Comparison of ENCODE assay signal across 9 mouse cellular contexts in the genomic region with DNA sequence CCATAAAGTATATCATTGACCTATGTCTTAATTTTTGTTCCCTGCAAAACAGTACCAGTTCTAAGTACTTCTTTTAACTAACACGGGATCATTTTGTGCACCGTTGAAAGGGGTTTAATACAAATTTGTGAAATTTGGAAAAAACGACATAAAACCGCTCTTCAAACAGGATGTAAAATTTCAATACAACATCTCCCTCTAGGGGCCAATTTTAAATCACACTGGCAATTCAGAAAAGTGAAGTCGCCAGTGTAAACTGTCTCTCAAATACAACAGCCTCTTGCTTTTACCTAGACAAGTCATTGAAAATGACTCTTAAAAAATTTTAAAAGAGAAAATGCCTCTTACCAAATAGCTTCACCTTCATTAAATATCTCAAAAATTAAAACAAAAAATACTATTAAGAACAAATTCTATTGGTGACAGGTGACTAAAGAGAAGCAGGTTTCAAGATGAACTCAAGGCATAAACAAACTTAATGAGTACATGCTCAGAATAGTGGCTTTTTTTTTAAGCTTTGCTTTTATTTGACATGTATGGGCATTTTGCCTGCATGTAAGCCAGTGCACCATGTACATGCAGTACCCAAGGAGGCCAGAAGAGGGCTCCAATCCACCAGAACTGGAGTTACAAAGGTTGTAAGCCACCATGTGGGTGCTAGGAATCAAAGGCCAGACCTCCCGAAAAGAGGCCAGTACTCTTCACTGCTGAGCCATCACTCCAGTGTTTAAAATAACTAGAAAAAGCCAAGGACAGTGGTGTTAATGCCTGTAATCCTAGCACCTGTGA. TPM values are rescaled to one million over a fixed set of nuclear protein-coding genes. Genes with fewer than 3 reads are reported as not detected.
DNase-seq lines count a peak whose midpoint lies in the region; ATAC-seq and TF ChIP-seq lines count a peak whose summit lies in the region.
"Had no signal": no experiment of that assay in that cellular context is flagged by ENCODE, and none has a peak within 500 bp of the region (broad histone marks: within the 10 kb centered on the region; RNA-seq: fewer than 3 reads in every experiment).

No protein-coding gene starts in this region.

- H3K9ac ChIP-seq in liver, postnatal 0 days (replicated peaks) = no peak overlapping the region
- H3K9ac ChIP-seq in midbrain, embryonic 11.5 days (ENCODE audit: low read length) = no peak overlapping the region

- no peak overlapping the region for H3K4me3 ChIP-seq in left cerebral cortex, adult 2 months
- H3K4me3 ChIP-seq in liver, postnatal 0 days (ENCODE audit: low read depth, low read length) = no peak overlapping the region
- no peak overlapping the region for H3K4me3 ChIP-seq in midbrain, embryonic 11.5 days (ENCODE audit: low read depth, low read length)
- H3K4me3 ChIP-seq: megakaryocyte, embryonic 14.5 days had no signal

- no peak overlapping the region for H3K4me2 ChIP-seq in liver, postnatal 0 days (ENCODE audit: low read depth, low read length)
- H3K4me2 ChIP-seq in midbrain, embryonic 11.5 days = no peak overlapping the region

- no peak for ATAC-seq in liver, postnatal 0 days
- no peak for ATAC-seq in midbrain, embryonic 11.5 days (ENCODE audit: low FRiP score)

- no peaks in the 10 kb centered on the region for H3K9me3 ChIP-seq in liver, postnatal 0 days (ENCODE audit: low read length)
- no peaks in the 10 kb centered on the region for H3K9me3 ChIP-seq in midbrain, embryonic 11.5 days (ENCODE audit: control insufficient read depth, low read length)

- H3K27me3 ChIP-seq in liver, postnatal 0 days (ENCODE audit: insufficient read depth, low read length) = no peaks in the 10 kb centered on the region
- no peaks in the 10 kb centered on the region for H3K27me3 ChIP-seq in midbrain, embryonic 11.5 days (ENCODE audit: control insufficient read depth, insufficient read depth, low read length)

- peaks cover 7% of the 10 kb centered on the region for H3K4me1 ChIP-seq in liver, postnatal 0 days (ENCODE audit: insufficient read depth)
- H3K4me1 ChIP-seq in midbrain, embryonic 11.5 days (ENCODE audit: control insufficient read depth, insufficient read depth, low read length) = no peaks in the 10 kb centered on the region

- TF ChIP-seq CTCF in left cerebral cortex, adult 2 months (IDR thresholded peaks at IDR 0.05) = peak; percentile 52
- peak; percentile 52; the same call in 1 of the 2 replicates for TF ChIP-seq CTCF in brain, embryonic 14.5 days (IDR thresholded peaks at IDR 0.05; ENCODE audit: borderline replicate concordance, extremely low read depth, insufficient read depth, insufficient read length)
- peak; percentile 68 for TF ChIP-seq CTCF in liver, postnatal 0 days (IDR thresholded peaks at IDR 0.05; ENCODE audit: low read depth)

- DNase-seq in adrenal gland, postnatal 14 days = peak; percentile 55
- no peak for DNase-seq in adrenal gland, postnatal 25 days
- DNase-seq in left cerebral cortex, adult 2 months (ENCODE audit: extremely low spot score in 1 of 2, low spot score in 2 of 2) = no peak
- DNase-seq in left cerebral cortex, postnatal 36 days (ENCODE audit: low spot score in 2 of 2) = no peak
- DNase-seq in brain, embryonic 14.5 days (ENCODE audit: low read depth) = peak; percentile 86
- DNase-seq in liver, postnatal 0 days = peak; percentile 61
- DNase-seq in thymus, postnatal 25 days = peak; percentile 69
- no peak for DNase-seq in midbrain, embryonic 11.5 days (ENCODE audit: low spot score, missing footprints)

- TF ChIP-seq EP300 in liver, postnatal 0 days (IDR thresholded peaks at IDR 0.05; ENCODE audit: low read depth) = no peak

- WGBS in liver, postnatal 0 days (ENCODE audit: insufficient replicate concordance) = 22% methylated on average over 6 of the region's 6 CpGs
- WGBS in midbrain, embryonic 11.5 days = 45% methylated on average over 6 of the region's 6 CpGs

- intact Hi-C loops in left cerebral cortex, adult 2 months (cut with DNase I) = loop anchor here (1.0 to 10.0 kb wide), 2 partner anchors 202 to 582 kb away; no protein-coding TSS in a partner anchor
- intact Hi-C loops in left cerebral cortex, postnatal 36 days (cut with DNase I) = loop anchor here (2.0 kb wide), 1 partner anchor 202 kb away; no protein-coding TSS in a partner anchor

- TF ChIP-seq POLR2A in brain, embryonic 14.5 days (IDR thresholded peaks at IDR 0.05; ENCODE audit: borderline replicate concordance, extremely low read depth, insufficient read depth, insufficient read length, poor library complexity, severe bottlenecking) = no peak

- no peaks in the 10 kb centered on the region for H3K36me3 ChIP-seq in liver, postnatal 0 days (replicated peaks; ENCODE audit: insufficient read depth, low read length)
- H3K36me3 ChIP-seq in midbrain, embryonic 11.5 days (ENCODE audit: control insufficient read depth, insufficient read depth, low read length) = no peaks in the 10 kb centered on the region

- H3K27ac ChIP-seq in left cerebral cortex, adult 2 months = no peak overlapping the region
- H3K27ac ChIP-seq in liver, postnatal 0 days (ENCODE audit: low read depth) = no peak overlapping the region
- no peak overlapping the region for H3K27ac ChIP-seq in midbrain, embryonic 11.5 days (ENCODE audit: low read depth, low read length)

RNA-seq across cellular contexts. Expression of gene Vgll4, which starts 43.2 kb away (rescaled TPM):
- total RNA-seq in adrenal gland, postnatal 14 days (2021) = 60.2 and 71.6 TPM in 2 replicates
- total RNA-seq in adrenal gland, postnatal 25 days (2021) = 47.0 and 56.4 TPM in 2 replicates
- 10 to 100 TPM; 61.4 to 63.8 TPM for total RNA-seq in left cerebral cortex, adult 2 months (2021)
- total RNA-seq in left cerebral cortex, postnatal 36 days (2021) = 10 to 100 TPM; 58.5 to 68.8 TPM
- 39.7 and 40.9 TPM in 2 replicates for polyA plus RNA-seq in brain, embryonic 14.5 days (2012; rRNA removed)
- 11.9 and 14.7 TPM in 2 replicates for polyA plus RNA-seq in liver, postnatal 0 days (2015; fragmentation: Nextera tagmentation; extraction: Ambion mirVana)
- 48.6 and 54.8 TPM in 2 replicates for polyA plus RNA-seq in midbrain, embryonic 11.5 days (2014; fragmentation: Nextera tagmentation; extraction: Ambion mirVana)

Comparison
In these comparisons a context has a peak if more than half of its experiments do, and no peak if none do; other contexts are left out.
1. DNase-seq: peak in adrenal gland, postnatal 14 days (single experiment), brain, embryonic 14.5 days (single experiment), liver, postnatal 0 days (single experiment) and thymus, postnatal 25 days (single experiment); none in adrenal gland, postnatal 25 days (single experiment), left cerebral cortex, adult 2 months (0 of 2), left cerebral cortex, postnatal 36 days (0 of 2) and midbrain, embryonic 11.5 days (single experiment).
2. Peak in every context shown above with its lines, with median percentiles within 50 percentile points of each other: CTCF ChIP-seq.